Mouse (Mus musculus) yolk sac, embryonic 10.5 days (tissue): ENCODE measurements around the gene Fgfr2.

Source experiments
- DNase-seq: peaks from one replicate; pipeline ENCODE4 v3.0.0-alpha.2; 2017; ENCODE audit warnings: low spot score

Gene Fgfr2

DNA sequence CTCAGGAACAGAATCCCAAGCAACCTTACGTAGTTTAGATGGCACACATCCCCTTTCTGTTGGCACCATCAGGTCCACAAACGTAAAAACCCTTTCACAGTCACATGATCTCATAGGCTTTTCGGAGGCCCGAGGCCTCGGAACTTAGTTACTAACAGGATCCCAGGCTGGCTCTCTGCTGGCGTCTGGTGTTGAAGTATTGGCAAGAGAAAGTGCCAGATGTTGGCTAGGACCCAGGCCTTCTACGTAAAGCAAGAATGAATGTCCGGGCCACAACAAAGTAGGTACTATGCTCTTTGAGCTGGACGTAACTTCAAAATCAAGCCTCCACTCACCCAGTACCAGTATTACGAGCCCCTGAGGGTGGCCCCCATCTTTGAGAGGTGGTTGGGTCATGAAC lies 909.1 kb downstream of the Fgfr2 start:
- no peak for DNase-seq

GRCm38 (mm10) chr7:132213460-132213859 lies 909.7 kb downstream of the Fgfr2 start:
- DNase-seq: peak; percentile 36

- no peak for DNase-seq
Measured at GRCm38 (mm10) chr7:132211920-132212701, 911.0 kb downstream of the Fgfr2 start.

GRCm38 (mm10) chr7:132210616-132211015 lies 912.5 kb downstream of the Fgfr2 start:
- DNase-seq: no peak

DNA sequence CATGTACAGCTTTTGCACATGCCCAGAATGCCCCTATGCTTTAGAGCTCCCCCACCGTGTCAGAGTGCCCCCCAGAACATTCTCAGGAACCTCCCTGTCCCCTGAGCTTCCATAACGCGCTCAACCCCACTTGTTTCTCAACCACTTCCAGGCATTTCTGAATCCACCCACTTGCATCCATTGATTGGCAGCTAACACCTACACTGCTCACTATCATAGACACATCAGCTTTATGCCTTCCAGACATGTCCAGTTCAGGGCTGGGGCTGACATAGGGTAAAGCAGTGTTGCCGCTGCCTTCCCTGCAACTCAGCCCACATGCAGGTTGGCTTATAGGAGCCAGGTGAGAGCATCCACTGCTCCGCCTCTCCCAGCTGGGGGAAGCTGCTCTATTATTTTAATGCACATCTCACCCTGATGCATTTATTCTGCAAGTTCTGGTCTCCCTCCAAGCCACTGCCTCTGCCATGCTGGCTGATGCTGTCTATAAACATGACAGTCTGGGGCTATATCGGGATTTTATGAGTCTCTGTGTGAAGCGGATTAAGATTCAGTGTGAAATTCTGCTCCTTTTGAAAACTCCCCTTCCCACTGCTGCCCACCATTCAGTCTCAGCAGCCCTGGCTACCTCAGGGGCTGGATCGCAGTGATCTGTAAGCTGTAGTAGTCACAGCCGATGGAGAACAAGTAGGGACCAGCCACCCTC lies 914.1 kb downstream of the Fgfr2 start:
- DNase-seq: no peak

DNA sequence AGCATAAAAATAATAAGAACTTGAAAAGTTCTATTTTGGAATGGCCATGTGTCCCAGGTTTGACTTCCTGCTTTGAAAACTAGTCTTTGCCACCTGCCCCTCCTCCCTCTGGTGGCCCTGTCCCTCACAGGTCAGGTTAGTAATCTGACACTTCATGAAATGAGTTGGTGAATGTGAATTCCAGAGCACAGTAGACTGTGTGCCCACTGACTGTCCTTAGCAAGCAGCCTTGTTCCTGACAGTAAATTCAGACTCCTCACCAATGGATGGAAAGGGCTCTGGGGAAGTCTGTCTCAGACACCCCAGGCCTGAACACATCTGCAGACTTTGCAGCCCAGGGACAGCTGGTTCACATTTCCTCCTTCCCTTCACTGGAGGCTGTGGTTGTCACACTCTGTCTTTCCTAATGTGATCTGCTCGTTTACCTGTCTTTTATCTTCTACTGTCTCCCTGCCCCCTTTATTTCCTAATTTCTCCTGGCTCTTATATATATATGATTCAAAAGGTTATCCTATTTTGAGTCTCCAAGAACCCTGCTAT lies 919.0 kb downstream of the Fgfr2 start:
- DNase-seq: no peak

GRCm38 (mm10) chr7:132199686-132200085 lies 923.5 kb downstream of the Fgfr2 start:
- no peak for DNase-seq

DNA sequence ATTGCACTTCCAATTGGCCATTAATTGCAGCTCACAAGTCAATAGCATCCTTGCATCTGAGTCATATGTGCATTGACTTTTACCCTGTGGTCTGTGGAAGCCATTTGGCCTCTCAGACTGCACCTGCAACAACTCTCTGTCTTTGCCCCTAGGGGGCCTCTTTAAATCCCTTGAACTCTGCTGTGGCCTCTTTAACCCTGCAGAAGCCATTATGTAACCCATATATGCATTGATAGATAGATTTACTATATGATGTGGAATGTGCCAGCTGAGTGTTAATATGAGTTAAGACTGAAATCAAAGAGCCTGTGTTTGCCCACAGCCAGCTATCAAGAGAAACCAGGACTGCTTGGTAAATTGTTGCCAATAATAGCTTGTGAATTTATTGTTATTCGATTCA lies 924.3 kb downstream of the Fgfr2 start:
- DNase-seq: no peak

DNA sequence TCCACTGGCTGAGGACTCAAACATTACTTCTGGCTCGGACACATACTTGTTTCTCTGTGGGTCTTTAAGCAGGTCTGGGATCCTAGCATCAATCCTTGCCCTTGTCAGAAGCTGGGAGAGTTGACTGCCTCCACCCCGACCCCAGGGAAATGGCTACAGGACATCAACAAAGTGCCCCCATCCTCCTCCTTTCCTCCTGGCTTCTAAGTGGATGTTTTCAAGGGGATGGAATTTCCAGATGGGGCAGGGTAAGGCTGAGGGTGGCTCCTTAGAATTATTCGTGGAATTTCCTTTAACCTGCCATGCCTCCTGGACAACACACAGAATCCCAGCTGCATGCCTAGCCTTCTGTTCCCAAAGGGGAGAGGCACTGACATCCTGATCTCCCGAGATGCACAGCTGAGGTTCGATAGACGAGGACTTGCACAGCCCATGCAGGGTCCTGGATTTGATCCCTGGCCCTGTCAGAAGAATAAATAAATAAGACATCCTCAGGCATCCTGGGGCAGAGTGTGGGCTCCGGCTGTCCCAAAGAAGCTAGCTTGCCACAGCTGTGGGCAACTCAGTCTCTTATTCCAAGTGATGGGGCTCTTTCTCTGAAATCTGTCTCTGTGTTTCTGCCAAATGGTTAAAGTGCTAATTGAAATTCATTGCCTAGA lies 925.2 kb downstream of the Fgfr2 start:
- no peak for DNase-seq

- DNase-seq: no peak
Measured at GRCm38 (mm10) chr7:132196581-132196980, 926.6 kb downstream of the Fgfr2 start.

GRCm38 (mm10) chr7:132193606-132194005 lies 929.5 kb downstream of the Fgfr2 start:
- DNase-seq: no peak

DNA sequence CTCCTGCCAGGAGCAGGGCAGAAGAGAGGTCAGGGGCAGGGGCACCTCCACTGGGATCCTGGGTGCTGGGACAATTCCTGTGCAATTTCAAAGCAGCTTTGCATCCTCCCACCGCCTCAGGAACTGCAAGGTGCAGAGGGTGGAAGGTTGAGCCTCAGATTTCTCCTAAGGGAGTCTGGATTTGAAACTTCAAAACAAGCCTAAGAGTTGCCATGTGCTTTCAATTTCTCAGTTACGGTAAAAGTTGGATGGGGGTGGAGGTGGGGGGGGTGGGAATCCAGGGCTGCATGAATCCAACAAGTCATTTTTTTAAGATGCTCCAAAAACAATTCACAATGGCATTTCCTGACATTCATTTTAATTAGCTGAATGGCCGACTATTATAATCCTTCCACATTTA lies 935.7 kb downstream of the Fgfr2 start:
- no peak for DNase-seq

DNA sequence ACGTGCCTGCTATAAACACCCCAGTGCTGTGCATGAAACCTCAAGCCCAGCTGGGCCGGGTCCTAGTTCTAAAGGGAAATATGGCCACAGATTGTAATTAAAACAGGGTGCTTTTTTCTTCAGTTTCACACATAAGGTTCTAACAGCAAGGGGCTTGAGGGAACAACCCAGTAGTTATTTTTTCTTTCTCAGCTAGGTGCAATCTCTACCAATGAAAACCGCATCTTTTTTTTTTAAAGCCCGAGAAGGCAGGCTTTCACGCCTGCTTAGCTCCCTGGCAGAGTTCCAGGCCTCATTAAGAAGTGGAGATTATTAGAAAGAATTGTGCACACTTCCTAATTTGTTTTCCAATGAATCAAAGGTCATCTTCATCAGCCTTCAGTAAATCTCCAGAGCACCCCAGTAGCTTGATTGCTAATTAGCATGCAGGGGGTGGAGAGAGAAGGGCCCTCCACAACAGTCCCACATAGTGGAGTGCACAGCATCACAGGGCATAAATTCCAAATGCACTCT lies 939.2 kb downstream of the Fgfr2 start:
- no peak for DNase-seq

DNA sequence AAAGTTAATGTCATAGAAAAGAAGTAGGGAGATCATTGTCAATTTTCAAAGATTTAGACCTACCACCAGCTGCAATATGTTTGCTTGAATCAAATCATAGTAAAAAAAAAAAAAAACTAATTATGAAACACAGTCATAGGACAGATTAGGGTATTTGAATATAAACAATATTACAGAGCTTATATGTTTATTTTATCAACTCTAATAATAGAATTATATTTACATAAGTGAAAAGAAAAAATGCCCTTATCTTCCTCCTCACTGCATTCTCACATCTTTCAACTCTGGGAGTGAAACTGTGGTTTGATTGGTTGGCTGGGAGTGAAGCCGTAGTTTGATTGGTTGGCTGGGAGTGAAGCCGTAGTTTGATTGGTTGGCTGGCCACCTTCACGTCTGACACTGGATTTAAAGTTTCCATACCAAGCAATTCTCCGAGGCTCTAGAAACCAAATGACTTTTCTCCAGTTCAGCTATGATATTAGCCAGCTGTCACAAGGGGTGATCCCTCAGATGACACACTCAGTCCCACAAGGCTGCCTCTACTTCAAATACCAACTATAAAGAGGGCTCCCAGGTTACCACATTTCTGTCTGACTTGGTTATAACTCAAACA lies 941.5 kb downstream of the Fgfr2 start:
- no peak for DNase-seq

DNA sequence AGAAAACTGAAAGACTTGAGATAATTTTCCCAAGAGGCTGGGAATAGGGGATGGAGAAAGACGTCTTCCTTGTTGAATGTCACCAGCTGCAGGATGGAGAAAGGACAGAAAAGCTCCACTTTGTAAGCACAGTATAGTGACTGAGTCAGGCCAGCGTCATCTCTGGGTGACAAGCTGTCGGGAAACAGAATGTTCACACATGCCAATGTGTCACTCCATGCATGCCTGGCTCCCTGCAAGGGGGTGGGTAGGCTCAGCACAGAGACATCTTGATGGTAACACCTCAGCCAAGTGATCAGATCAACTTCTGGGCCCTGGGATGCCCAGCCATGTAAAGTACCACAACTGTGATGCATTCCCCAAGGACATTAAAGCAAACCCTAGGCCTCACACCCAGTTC lies 942.1 kb downstream of the Fgfr2 start:
- DNase-seq: no peak

DNA sequence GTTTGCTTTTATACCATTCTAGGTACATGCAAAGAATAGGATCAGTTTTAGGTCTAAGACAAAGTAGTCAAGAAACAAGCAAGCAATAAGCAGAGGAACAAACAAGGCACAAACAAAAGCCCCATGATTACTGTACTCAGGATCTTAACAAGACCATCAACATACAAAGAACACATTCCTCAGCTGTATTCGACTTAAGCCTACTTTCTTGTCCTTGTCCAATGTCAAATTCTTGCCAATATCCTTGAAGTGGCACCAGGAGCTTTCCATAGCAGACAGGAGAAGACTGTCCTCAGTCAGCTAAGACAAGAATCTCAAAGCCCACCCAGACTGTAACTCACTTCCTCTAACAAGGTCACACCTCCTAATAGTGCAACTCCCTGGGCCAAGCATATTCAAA lies 944.1 kb downstream of the Fgfr2 start:
- no peak for DNase-seq

GRCm38 (mm10) chr7:132174787-132175186 lies 948.4 kb downstream of the Fgfr2 start:
- DNase-seq: no peak

GRCm38 (mm10) chr7:132174296-132174695 lies 948.9 kb downstream of the Fgfr2 start:
- no peak for DNase-seq

DNA sequence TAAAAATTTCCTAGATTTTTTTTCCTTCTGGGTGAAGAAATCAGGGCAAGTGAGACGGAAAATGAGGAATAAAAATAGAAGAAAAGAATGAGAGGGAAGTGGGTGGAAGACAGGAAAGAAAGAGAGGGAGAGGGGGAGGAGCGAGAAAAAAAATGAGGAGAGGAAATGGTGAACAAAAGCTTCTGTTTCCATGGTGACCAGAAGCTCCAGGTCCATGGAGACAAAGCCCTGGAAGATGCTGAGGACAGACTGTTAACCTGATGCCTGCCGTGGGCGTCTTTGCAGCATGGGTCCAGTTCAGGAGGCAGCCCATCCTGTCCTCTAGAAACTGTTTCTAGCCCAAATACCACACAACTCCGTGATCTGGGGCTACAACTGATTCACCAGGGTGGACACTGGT lies 950.9 kb downstream of the Fgfr2 start:
- no peak for DNase-seq

DNA sequence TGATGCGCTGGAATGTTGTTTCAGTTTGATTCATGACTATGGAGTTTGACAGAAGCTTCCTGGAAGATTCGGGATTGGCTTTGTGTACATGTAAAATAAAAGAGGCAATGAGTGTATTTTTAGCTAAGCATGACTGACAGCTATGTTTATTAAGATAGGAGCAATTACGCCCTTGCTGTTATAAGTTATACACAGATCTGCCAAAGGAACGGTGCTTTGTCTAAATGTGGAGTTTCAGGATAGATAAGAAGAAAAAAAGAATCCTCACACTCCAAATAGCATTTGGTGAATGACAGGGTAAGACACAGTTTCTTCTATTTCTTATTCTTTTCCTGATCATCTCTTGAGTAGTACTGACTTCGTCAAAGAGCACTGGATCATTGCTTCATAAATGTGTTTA lies 951.4 kb downstream of the Fgfr2 start:
- no peak for DNase-seq

DNA sequence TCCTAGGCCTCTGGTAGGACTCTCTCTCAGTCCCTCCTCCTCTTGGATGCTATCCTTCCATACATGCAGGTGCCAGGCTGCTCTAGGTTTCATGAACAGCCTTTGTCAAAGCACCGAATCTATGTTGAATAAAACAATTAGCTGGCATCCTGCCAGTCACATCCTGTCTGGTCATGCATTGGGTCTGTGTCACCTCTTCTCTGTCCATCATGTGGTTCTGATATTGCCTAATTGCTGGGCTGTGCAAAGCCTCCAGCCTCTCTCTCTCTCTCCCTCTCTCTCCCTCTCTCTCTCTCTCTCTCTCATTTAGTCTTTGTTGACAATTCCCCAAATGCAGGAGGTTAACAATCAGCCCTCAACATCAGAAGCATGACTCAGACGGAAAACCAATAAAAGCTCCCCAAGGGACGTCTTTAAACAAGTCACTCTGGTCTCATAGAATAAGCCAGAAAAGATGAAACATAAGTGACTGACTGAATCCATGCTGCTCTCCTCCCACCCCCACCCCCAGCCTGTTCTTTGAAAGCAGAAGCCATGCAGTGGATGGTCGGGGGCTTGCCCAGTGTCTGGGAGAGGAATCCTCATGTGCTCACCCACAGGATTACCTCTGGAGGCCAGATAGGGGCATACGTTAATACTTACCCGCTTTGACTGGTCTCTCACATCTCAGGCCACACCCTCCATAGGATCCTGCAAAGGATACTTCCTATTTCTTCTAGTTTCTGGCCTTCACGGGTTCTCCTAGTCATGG lies 953.6 kb downstream of the Fgfr2 start:
- DNase-seq: no peak
